Mouse (Mus musculus) ES-CJ7 (cell line): ENCODE measurements around the gene Cabin1.

Experiments used
- DNase-seq: peaks from one replicate; pipeline ENCODE4 v3.0.0; 2011; ENCODE audit warnings: low read depth, low spot score

Cabin1 gene

DNA sequence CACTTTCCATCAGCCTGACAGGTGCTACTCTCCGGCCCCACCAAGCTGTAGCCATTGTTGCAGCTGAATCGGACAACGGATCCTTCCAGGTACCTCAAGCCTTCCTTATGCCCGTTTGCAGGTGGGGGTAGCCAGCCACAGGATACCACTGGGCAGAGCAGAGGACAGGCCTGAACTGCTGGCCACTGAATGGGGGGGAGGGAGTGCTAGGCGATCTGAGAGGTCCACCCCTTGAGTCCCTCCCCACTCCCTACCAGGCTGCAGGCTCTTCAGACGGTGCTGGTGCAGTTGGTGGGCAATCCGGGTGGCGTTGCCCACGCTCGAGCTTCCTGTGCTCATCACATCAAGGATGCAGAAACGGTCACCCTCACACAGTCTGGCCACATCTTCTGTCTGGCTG is 126.4 kb downstream of the Cabin1 start:
- DNase-seq, result no peak

- DNase-seq, result peak; percentile 77
Measured at GRCm38 (mm10) chr10:75636084-75636786, 127.9 kb downstream of the Cabin1 start.

DNA sequence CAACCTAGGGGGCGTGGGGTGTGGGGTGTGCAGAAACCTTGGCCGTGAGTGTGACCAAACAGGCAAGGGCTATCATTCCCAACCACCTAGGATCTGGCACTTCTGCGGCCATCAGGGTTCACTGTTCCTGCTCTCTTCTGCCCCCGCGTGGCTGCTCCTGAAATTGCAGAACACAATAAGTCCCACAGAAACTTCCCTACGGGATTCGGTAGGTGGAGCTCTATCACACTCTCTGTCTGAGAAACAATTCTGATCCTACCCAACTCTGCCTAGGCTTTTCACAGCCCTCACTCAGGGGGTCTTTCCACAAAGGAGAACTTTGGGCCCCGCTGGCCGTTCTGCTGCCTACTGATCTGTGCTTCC is 128.5 kb downstream of the Cabin1 start:
- peak; percentile 91 for DNase-seq

- DNase-seq, result peak; percentile 58
Measured at GRCm38 (mm10) chr10:75635019-75635692, 129.0 kb downstream of the Cabin1 start.

GRCm38 (mm10) chr10:75634610-75635009 is 129.5 kb downstream of the Cabin1 start:
- no peak for DNase-seq

GRCm38 (mm10) chr10:75633576-75634139 is 130.5 kb downstream of the Cabin1 start:
- DNase-seq, result no peak

DNA sequence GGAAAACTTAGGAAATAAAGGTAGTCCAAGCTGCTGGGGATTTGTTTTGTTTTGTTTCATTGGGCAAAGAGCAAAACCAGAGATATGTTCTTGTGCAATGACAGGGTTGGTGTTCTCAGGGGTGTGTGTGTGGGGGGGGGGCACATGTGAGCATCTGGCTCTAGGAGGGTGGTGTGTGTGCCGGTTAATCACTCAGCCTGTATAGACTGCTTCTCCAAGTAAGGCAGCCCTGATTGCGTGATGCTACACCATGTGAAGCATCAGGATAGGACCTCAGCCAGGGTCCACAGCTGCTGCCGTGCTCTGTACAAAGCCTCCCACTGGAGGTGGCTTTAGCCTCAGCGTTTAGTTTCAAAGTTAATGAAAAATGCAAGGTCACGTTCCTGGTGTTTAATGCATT is 131.1 kb downstream of the Cabin1 start:
- no peak for DNase-seq

DNA sequence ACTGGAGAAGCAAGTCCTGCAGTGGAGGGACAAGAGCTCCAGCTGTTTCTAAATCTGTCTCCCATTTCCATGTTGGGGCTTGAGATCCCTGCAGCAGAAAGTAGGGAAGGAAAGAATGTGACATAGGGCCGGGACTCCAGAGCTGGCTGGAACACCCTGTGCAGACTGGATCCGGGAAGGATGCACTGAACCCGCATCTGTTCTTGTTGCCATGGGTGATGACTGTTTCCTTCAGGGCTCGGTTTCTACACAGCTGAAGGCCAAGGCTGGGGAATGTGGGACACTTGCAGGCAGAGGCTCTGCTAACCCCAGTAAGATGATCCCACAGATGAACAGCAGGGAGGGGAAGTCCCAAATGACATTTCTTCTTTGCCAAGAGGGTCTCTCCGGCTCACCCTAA is 131.5 kb downstream of the Cabin1 start:
- DNase-seq, result no peak

DNA sequence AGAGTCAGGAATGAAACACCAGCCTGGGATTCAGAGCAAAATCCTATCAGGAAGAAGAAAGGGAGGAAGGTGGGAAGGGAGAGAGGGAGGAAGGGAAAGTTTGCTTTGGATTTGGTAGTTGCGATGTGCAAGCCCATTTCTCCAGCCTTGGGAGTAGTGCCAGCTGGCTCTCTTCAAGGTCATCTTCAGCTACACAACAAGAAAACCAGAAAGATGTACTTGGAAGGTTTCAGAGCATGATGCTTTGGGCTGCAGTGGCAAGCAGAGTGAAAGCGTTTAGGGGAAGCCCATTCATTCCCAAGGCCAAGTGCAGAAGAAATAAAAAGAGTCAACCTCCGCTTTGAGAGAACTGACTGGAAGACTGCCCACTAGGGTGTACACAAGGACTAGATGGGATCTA is 136.7 kb downstream of the Cabin1 start:
- no peak for DNase-seq

GRCm38 (mm10) chr10:75626991-75627390 is 137.2 kb downstream of the Cabin1 start:
- DNase-seq, result no peak

DNA sequence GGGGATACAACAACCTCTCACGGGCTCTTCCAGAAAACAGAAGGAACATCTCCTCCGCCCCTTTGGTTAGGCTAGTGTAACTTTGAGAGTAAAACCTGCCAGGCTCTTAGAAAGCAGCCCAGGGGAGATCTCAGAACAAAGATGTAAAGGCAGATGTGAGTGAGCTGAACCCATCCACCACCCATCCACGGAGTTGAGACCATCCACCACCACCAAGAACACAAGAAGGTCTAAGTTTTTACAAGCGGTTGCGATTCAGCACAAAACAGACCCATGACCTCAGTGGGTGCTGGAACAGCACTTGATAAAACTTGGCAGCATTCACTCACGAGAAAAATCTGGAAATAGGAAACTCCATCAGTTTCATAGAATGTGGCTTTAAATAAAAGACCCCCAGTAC is 138.2 kb downstream of the Cabin1 start:
- no peak for DNase-seq

DNA sequence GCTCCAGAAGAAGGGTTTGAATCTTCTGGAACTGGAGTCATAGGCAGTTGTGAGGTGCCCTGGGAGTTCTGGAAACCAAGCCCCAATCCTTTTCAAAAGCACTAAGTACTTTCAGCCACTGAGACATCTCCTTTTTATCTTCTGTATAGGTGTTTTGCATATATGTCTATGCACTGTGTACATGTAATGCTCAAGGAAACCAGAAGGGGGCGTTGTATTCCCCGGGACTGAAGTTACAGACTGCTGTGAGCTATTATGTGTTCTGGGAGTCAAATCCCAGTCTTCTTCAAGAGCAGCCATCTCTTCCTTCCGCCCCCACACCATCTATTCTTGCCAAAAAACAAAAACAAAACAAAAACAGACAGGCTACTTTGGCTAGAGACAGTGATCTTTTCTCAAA is 143.3 kb downstream of the Cabin1 start:
- peak; percentile 50 for DNase-seq

DNA sequence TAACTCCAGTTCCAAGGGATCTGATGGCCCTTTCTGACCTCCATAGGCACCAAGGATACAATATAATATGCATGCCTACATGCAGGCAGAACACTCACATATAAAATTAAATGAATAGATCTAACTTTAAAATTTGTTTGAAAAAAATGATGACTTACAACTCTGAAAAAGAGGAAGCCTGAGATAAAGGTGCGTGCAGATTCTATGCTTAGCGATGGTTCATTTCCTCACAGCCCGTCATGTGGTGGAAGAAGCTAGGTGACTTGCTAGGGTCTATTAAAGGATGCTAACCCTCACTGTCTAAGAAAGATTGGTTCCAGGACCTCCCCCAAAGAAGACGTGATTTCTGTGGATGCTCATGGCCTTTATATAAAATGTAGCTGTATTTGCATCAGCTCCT is 148.1 kb downstream of the Cabin1 start:
- no peak for DNase-seq

- DNase-seq, result peak; percentile 22
Measured at GRCm38 (mm10) chr10:75610486-75610885, 153.7 kb downstream of the Cabin1 start.

DNA sequence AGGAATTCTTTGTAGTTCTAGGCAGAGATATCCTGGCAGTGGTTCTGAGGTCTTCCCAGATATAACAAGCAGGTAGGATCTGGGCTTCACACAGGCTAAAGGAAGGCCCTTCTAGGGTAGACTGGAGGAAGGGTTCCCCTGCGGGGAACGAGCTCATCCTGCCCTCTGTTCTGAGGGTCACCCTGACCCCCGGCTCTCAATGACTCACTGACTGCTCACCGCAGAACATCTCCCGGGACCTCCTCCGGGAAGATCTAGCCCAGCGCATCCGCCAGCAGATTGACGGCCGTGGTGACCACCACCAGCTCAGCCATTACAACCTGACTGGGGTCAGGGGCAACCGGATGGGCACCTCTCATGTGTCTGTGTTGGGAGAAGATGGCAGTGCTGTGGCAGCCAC is 155.2 kb downstream of the Cabin1 start:
- no peak for DNase-seq

DNA sequence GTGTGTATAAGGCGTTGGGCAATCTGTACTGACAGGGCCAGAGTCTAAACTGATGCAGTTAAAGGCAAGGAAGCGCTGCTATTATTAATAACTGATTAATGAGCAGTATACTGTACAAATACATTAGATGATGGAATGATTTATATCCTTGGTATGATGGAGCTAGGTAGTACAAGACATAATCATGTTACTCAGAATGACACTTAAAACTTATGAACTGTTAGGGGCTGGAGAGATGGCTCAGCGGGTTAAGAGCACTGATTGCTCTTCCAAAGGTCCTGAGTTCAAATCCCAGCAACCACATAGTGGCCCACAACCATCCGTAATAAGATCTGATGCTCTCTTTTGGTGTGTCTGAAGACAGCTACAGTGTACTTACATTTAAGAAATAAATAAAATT is 156.9 kb downstream of the Cabin1 start:
- no peak for DNase-seq

DNA sequence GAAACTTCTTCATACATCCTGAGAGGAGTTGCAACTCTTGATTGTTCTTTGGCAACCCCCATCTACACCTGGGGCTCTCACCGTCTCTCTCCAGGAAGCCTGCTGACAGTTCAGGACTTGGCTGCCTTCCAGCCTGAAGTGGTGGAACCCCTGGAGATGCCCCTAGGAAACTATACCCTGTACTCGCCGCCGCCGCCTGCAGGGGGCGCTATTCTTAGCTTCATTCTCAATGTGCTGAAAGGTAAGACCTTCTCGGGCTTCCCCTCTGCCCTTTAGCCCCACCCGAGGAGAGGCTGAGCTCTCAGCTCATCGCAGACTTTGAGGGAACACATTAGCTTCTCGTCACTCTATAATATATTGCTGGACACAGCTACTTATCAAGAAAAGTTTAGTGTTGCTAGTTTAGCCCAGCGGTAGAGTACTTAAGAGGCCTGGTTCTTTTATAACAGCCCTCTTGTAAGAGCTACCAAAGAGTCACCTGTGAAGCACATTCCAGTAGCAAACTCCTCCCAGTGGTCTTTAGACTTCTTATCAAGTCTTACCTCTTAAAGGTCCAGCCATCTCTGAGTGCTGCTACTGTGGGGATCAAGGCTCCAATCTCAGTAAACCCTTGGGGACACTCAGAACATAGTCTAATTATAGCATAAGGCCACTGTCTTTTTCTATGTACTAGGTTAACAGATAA is 158.8 kb downstream of the Cabin1 start:
- DNase-seq, result peak; percentile 71

GRCm38 (mm10) chr10:75600189-75600730 is 163.9 kb downstream of the Cabin1 start:
- no peak for DNase-seq
